Mouse (Mus musculus): ENCODE results near the gene Kctd21. TPM values are rescaled to one million over a fixed set of nuclear protein-coding genes. Genes with fewer than 3 reads are reported as not detected.

Kctd21 gene
- polyA plus RNA-seq, 1 experiment from 2014 or later, result 4.0 TPM

DNA sequence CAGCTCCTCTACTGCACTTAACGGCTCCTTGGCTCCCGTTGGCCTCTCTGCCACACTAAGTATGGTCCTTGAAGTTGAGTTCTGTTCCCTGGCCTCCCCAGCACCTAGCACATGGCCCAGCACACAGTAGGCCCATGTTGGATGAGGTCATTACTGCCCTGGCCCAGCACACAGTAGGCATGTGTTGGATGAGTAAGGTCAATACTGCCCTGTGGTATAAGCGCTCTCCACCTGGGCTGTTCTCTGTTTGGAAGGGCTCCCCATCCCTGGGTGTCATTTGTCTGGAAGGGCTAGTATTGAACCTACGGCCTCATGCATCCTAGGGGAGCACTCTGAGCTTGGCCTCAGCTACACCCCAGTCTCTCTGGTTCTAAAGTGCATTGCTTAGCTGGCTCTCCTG is 4.8 kb upstream of the Kctd21 start:
- no peak overlapping the region for H3K4me3 ChIP-seq
- H3K36me3 ChIP-seq (replicated peaks), result no peaks in the 10 kb centered on the region; the same call in 1 of the 2 replicates
- H3K27me3 ChIP-seq (replicated peaks; ENCODE audit: low read depth, poor library complexity, severe bottlenecking), result peaks cover 57% of the 10 kb centered on the region
- H3K27ac ChIP-seq (replicated peaks), result no peak overlapping the region
- H3K4me1 ChIP-seq, result peaks cover 32% of the 10 kb centered on the region
- WGBS, result 88% methylated on average over 4 of the region's 4 CpGs
- no peaks in the 10 kb centered on the region for H3K9me3 ChIP-seq
- DNase-seq (ENCODE audit: low spot score), result no peak

DNA sequence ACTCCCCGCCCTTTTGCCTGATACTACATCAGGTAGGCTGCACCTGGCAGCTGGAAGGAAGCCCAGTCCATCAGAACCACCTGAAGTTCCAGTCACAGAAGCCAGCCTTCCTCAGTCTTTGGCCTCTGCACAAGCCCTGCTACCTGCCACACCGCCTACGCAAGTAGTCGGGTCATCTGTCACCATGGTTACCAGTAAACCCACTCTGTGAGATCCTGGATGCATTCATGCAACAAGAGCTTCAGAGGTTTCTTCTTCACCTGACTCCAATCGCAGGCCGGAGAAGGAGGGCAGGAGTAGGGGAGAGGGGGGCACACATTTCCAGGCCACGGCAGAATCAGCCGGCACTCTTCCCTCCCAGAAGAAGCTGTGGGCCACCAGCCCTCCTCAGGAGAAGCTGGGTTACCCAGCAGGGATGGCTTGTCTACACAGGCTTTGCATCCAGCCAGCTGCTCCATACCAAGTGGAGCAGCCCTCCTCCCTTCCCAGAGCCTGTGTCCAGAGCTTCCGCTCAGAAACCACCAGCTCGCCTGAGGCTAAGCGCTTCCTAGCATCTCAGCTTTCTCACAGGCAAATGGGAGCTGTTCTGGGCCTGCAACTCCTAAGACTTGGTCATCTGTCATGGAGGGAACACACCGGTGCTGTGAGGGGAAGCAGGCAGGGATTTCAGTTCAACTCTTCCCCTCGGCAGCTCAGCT is 3.1 kb upstream of the Kctd21 start:
- Histone ChIP-seq H3K4me3 (no peak overlapping the region), H3K9me3 (no peaks in the 10 kb centered on the region), H3K27ac (replicated peaks) (no peak overlapping the region), H3K27me3 (replicated peaks; ENCODE audit: low read depth, poor library complexity, severe bottlenecking) (peaks cover 50% of the 10 kb centered on the region), H3K4me1 (peaks cover 43% of the 10 kb centered on the region), H3K36me3 (replicated peaks) (no peaks in the 10 kb centered on the region)
- peak; percentile 25 for DNase-seq (ENCODE audit: low spot score)
- 69% methylated on average over 13 of the region's 13 CpGs for WGBS

DNA sequence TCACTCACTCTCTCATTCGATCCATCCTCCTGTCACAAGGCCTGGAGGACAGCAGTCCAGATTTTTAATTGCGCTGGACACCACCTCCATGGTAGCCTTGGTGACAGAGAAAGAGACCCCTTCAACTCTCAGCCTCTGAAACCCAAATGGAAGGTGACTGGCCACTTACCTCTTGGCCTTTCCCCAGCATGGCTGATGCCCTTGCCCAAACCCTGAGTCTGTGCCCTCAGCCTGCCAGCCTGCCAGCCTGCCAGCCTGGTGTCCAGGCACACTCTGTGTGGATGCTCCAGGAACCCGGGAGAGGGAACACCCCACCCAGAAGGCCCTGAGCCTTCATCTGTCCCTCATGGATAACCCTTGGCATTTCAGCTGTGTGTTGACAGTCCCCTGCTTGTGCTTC is 2.5 kb upstream of the Kctd21 start:
- peaks cover 43% of the 10 kb centered on the region for H3K27me3 ChIP-seq (replicated peaks; ENCODE audit: low read depth, poor library complexity, severe bottlenecking)
- H3K4me3 ChIP-seq, result no peak overlapping the region
- H3K9me3 ChIP-seq, result no peaks in the 10 kb centered on the region
- WGBS, result 88% methylated on average over 3 of the region's 3 CpGs
- no peak overlapping the region for H3K27ac ChIP-seq (replicated peaks)
- no peak for DNase-seq (ENCODE audit: low spot score)
- H3K4me1 ChIP-seq, result peaks cover 43% of the 10 kb centered on the region
- H3K36me3 ChIP-seq (replicated peaks), result no peaks in the 10 kb centered on the region

DNA sequence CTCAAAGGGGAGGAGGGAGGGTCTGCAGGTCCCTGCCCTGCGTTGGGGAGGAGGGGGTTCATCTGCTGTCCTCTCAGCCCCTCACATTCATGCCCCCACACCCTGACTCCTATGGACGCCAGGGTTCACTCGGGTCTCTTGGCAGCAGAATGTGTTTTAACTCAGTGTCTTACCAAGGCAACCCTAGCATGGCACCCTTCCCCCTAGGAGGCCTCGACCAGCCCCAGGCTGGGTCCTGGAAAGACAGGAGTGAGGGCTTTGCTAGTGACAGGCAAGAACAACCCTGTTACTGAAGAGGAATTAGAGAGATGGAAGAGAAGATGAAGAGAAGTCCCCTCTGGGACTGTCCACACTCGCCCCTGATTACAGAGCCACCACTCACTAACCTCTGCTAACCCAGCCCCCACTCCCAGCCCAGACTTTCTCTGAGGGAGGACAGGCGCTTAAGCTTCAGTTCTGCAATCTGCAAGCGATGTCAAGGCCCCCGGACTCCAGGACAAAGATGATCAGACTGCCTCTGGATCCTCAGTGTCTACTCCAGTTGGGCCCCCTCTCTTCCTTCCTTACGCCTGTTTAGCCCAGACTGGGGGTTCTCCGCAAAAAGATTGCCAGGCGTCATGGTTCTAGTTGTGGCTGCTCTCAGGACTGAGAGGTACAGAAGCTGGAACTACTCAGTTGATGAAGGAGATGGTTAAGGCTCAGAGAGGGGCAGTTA is 1.0 kb upstream of the Kctd21 start:
- Histone ChIP-seq H3K4me3 (peak overlapping the region; percentile 85), H3K36me3 (replicated peaks) (no peaks in the 10 kb centered on the region), H3K27ac (replicated peaks) (peak overlapping the region; percentile 81), H3K4me1 (peaks cover 40% of the 10 kb centered on the region), H3K27me3 (replicated peaks; ENCODE audit: low read depth, poor library complexity, severe bottlenecking) (peaks cover 29% of the 10 kb centered on the region), H3K9me3 (no peaks in the 10 kb centered on the region)
- 72% methylated on average over 11 of the region's 11 CpGs for WGBS
- no peak for DNase-seq (ENCODE audit: low spot score)

DNA sequence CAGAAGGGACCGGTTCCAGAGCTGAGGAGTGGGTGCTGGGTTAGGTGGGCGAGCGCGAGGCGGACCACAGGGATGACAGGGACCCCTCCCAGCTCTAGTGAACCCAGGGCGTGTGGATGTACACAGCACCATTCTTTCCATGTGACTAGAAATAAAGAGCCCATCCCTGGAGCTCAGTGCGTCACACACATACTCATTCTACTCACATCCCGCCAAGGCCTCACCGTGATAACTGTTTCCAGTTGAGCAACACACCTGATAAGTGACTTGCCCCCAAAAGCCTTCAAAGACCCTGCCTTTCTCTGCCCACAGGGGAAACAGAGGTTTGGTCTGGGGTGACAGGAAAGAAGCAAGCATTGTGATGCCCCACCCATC is 527 bp downstream of the Kctd21 start:
- no peaks in the 10 kb centered on the region for H3K9me3 ChIP-seq
- peaks cover 40% of the 10 kb centered on the region for H3K4me1 ChIP-seq
- no peaks in the 10 kb centered on the region for H3K36me3 ChIP-seq (replicated peaks)
- H3K27me3 ChIP-seq (replicated peaks; ENCODE audit: low read depth, poor library complexity, severe bottlenecking), result peaks cover 14% of the 10 kb centered on the region
- peak overlapping the region; percentile 81 for H3K27ac ChIP-seq (replicated peaks)
- H3K4me3 ChIP-seq, result peak overlapping the region; percentile 85
- DNase-seq (ENCODE audit: low spot score), result no peak
- WGBS, result 4% methylated on average over 9 of the region's 9 CpGs

DNA sequence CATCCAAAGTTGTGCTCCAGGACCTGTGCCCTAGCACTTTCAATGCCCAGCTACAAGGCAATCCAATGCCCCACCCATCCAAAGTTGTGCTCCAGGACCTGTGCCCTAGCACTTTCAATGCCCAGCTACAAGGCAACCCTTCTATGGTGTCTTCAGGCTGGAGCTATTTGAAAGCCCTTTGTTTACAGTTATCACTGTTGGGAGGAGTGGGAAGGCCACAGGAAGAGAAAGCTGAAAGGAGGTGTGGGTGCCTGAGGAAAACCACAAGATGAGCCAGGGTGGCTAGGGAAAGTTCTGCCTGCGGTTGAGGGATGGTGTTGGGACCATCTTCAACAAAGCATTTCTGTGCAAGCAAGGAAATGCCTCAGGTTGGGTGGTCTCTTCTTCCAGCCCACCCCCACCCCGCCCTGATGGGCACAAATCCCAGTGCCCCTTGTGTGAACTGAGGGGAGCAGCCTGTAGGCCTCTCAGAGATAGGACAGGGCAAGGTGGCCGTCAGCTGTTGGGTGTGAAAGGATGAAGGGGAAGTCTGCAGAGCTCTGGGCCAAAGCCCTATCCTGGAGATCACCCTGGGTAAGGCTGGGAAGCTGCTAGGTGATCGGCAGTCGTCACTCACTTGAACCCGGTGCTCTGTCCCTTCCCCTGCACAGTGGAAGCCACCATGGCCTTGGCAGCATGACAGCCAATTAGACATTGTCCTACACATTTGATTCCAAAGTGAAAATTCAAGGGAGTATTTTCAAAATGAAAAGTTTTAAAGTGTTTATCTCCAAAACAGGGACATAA is 1.2 kb downstream of the Kctd21 start:
- Histone ChIP-seq H3K4me1 (peaks cover 40% of the 10 kb centered on the region), H3K9me3 (no peaks in the 10 kb centered on the region), H3K27ac (replicated peaks) (no peak overlapping the region), H3K27me3 (replicated peaks; ENCODE audit: low read depth, poor library complexity, severe bottlenecking) (peaks cover 7% of the 10 kb centered on the region), H3K36me3 (replicated peaks) (no peaks in the 10 kb centered on the region), H3K4me3 (peak overlapping the region; percentile 85; the same call in 1 of the 2 replicates)
- no peak for DNase-seq (ENCODE audit: low spot score)
- 85% methylated on average over 6 of the region's 6 CpGs for WGBS

DNA sequence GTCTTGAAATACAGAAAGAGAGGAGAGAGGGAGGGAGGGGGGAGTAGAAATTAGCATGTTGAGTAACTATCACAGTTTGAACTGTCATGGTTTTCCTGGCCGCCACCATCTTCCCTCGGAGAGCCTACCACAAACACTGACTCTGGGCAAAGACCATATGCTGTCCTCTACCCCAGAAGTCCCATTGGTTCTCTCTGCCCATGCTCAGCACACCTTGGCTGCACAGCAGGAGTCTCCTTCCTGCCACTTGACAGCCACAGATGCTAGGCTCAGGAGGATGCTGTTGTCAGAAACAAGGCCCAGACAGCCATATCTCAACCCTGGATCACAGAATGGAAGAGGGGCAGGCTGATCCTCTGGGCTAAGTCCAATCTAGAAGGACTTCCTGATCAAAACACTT is 2.3 kb downstream of the Kctd21 start:
- H3K36me3 ChIP-seq (replicated peaks), result no peaks in the 10 kb centered on the region
- no peaks in the 10 kb centered on the region for H3K9me3 ChIP-seq
- H3K27ac ChIP-seq (replicated peaks), result no peak overlapping the region
- no peak overlapping the region for H3K4me3 ChIP-seq
- WGBS, result 96% methylated on average over 2 of the region's 2 CpGs
- DNase-seq (ENCODE audit: low spot score), result no peak
- peaks cover 33% of the 10 kb centered on the region for H3K4me1 ChIP-seq
- no peaks in the 10 kb centered on the region for H3K27me3 ChIP-seq (replicated peaks; ENCODE audit: low read depth, poor library complexity, severe bottlenecking)

DNA sequence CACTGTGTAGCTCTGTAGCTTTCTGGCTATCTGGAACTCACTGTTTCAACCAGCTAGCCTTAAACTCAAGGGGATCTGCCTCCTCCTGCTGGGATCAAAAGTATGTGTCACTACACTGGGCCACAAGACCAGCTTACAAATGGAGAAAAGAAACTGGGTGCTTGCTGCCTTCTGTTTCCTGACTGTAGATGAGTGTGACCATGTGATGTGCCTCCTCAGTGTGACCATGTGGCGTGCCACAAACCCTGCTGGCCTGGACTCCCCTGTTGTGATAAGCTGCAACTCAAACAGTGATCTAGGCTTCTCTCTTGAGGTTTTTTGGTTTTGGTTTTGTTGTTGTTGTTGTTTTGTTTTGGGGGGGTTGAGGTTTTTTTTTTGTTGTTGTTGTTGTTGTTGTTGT is 4.6 kb downstream of the Kctd21 start:
- Histone ChIP-seq H3K27ac (replicated peaks) (no peak overlapping the region), H3K36me3 (replicated peaks) (no peaks in the 10 kb centered on the region), H3K9me3 (no peaks in the 10 kb centered on the region), H3K27me3 (replicated peaks; ENCODE audit: low read depth, poor library complexity, severe bottlenecking) (no peaks in the 10 kb centered on the region), H3K4me3 (no peak overlapping the region), H3K4me1 (peaks cover 23% of the 10 kb centered on the region)
- DNase-seq (ENCODE audit: low spot score), result no peak
- WGBS, result 81% methylated on average over 1 of the region's 1 CpGs

DNA sequence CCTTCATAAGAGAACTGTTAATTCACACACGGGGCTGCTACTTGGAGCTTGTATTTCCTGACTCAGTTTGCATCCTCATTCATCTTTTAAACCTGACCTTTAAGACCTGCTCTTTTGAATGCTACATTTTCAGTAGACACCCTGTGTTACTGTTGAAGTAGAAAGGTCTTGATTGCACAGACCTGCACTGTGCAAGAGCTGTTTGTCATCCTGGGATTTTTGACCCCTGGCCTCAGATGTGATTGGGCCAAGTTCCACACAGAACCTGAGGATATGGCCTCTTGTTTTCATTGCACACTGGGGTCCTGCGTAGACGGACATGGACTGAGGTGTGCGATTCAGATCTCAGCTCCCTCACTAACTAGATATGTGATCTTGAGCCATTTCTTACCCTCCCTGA is 6.5 kb downstream of the Kctd21 start:
- Histone ChIP-seq H3K36me3 (replicated peaks) (no peaks in the 10 kb centered on the region), H3K4me1 (peaks cover 13% of the 10 kb centered on the region), H3K27ac (replicated peaks) (no peak overlapping the region), H3K4me3 (no peak overlapping the region), H3K27me3 (replicated peaks; ENCODE audit: low read depth, poor library complexity, severe bottlenecking) (no peaks in the 10 kb centered on the region), H3K9me3 (no peaks in the 10 kb centered on the region)
- DNase-seq (ENCODE audit: low spot score), result no peak
- 79% methylated on average over 4 of the region's 4 CpGs for WGBS

DNA sequence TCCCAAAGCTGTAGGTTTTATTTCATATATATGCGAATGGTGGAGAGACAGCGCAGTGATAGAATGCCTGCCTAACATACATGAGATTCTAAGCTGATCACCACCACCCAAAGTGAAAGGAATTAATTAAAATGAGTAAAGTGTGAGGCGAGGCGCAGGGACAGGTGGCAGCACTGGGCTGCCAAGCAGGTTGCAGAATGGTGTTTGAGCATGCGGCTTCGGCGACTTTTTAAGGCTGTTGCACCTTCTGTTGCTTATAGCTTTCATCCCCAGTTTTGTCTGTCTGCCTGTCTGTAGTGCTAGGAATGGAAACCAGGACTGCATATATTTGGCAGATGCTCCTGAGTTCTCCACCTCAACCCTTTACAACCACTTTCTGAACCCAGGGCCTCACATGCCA is 7.5 kb downstream of the Kctd21 start:
- WGBS, result 92% methylated on average over 7 of the region's 7 CpGs
- H3K27me3 ChIP-seq (replicated peaks; ENCODE audit: low read depth, poor library complexity, severe bottlenecking), result no peaks in the 10 kb centered on the region
- H3K36me3 ChIP-seq (replicated peaks), result no peaks in the 10 kb centered on the region
- H3K4me1 ChIP-seq, result peaks cover 13% of the 10 kb centered on the region
- no peak overlapping the region for H3K27ac ChIP-seq (replicated peaks)
- DNase-seq (ENCODE audit: low spot score), result no peak
- H3K9me3 ChIP-seq, result no peaks in the 10 kb centered on the region
- no peak overlapping the region for H3K4me3 ChIP-seq

DNA sequence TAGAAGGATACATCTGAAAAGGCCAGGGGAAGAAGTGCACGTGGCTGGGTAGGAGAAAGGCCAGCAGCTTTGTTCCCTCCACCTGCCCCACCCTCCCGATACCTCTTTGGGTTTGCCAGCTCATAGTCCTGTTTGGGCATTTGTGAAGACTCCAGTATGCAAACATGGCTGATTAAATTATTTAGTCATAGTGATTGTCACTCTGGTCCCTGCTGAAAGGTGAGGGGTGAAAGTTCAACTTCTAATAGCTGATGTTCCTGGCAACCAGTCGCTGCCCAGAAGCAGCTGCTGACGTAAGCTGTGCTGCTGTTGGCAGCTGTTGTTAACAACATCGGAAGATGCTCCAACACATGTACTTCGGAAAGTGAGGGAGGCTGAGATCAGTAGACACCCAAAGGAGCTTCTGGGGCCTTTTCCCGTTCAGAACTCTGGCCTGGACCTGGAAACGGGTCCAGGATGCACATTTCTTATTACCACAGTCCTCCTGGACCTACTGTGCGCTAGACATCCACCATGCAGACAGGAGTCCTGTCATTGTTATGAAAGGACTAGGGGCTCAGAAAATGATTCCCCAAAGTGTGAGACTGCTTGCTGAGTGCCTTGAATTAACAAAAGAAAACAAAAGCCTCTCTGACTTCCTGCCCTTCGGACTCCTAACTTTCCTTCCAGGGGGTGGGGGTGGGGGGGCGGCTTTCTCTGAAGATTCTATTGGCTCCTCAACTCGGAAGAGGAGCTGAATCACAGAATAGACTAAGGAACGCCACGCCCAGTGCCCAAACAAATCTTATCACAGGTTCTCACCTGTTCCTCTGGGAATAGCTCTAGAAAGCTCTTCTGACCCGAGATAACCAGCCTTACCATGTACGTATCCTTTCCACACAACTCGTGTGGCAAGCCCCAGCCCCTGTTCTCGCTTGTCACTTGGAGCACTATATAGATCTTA is 9.1 kb downstream of the Kctd21 start:
- Histone ChIP-seq H3K36me3 (replicated peaks) (no peaks in the 10 kb centered on the region), H3K9me3 (no peaks in the 10 kb centered on the region), H3K27me3 (replicated peaks; ENCODE audit: low read depth, poor library complexity, severe bottlenecking) (no peaks in the 10 kb centered on the region), H3K27ac (replicated peaks) (no peak overlapping the region), H3K4me1 (peaks cover 7% of the 10 kb centered on the region), H3K4me3 (no peak overlapping the region)
- 70% methylated on average over 18 of the region's 18 CpGs for WGBS
- DNase-seq (ENCODE audit: low spot score), result no peak

DNA sequence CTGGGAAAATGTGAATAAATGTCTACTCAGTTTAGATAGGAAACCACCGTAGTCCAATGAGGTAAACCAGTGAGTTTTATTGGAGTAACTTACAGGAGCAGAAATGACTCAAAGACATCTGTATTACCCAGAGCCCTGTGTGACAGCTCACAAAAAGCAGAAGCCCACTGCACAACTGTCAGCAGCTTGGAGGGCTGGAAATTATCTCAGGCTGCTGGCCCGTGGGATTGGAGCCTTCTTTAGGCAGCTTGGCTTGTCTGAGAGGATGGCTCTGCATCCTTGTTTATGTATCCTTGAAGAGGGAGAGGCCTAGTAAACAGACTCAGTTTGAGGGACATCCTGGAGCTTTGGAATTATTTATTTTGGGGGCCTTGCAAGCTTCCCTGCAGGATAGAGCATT is 10.8 kb downstream of the Kctd21 start:
- no peak overlapping the region for H3K4me3 ChIP-seq
- H3K9me3 ChIP-seq, result no peaks in the 10 kb centered on the region
- DNase-seq (ENCODE audit: low spot score), result no peak
- H3K27ac ChIP-seq (replicated peaks), result no peak overlapping the region
- WGBS, result 83% methylated on average over 2 of the region's 2 CpGs
- no peaks in the 10 kb centered on the region for H3K27me3 ChIP-seq (replicated peaks; ENCODE audit: low read depth, poor library complexity, severe bottlenecking)
- H3K36me3 ChIP-seq (replicated peaks), result no peaks in the 10 kb centered on the region
- H3K4me1 ChIP-seq, result peaks cover 9% of the 10 kb centered on the region
